Mouse (Mus musculus): ENCODE results near the gene Lad1. TPM values are rescaled to one million over a fixed set of nuclear protein-coding genes. Genes with fewer than 3 reads are reported as not detected.

Lad1 gene
- polyA plus RNA-seq (2012; rRNA removed) = 281 and 293 TPM in 2 replicates

DNA sequence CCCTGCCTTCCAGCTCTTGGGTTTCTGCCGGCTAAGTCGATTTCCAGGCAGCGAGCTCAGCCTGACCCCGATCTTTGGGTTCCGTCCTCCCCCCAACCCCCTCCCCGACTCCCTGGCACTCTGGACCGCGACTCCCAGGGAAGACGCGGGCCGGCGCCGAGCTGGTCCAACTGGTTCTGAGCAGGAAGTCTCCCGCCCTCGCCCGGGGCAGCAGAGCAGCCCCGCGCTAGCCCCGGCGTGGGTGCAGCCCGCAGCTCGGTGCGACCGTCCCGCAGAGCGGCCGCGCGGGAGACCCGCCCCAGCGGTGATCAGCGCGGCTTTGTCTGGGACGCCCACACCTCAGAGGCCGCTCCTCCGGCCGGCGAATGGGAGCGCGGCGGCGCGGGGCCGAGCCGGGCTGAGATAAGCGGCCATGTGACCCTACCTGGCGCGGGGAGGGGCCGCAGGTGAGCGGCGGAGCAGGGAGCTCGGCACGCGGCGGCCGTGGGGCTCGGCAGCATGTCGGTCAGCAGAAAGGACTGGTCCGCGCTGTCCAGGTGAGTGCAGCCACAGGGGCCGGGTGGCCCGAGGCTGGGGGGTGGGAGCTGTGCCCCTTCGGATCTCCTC is at the start of gene Lad1:
Gene Lad1 (plus strand): TSS at position 118 of the 606 bp plus-strand sequence.
- under 1% methylated on average over 62 of the region's 63 CpGs for WGBS
- no peak for DNase-seq (ENCODE audit: low read depth, low spot score)

DNA sequence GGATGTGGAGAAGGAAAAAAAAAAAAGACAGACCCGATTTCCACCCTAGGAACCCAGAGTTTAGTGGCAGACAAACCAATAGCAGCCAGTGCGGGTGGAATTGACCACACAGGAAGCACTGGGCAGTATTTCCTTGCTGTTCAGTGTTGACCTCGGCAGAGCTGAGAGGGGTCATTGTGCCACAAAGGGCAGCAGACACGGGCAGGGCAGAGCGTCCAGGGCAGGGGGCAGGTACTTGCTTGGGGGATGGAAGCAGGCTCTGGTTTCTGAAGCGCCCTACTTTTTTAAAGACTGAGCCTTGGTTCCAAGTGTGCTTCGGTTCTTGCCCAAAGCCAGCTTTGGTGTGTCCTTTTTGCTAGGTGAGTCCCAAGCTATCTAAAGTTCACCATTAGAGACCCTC is 48.2 kb upstream of the Lad1 start:
- DNase-seq (ENCODE audit: low read depth, low spot score) = no peak
- 71% methylated on average over 7 of the region's 7 CpGs for WGBS

DNA sequence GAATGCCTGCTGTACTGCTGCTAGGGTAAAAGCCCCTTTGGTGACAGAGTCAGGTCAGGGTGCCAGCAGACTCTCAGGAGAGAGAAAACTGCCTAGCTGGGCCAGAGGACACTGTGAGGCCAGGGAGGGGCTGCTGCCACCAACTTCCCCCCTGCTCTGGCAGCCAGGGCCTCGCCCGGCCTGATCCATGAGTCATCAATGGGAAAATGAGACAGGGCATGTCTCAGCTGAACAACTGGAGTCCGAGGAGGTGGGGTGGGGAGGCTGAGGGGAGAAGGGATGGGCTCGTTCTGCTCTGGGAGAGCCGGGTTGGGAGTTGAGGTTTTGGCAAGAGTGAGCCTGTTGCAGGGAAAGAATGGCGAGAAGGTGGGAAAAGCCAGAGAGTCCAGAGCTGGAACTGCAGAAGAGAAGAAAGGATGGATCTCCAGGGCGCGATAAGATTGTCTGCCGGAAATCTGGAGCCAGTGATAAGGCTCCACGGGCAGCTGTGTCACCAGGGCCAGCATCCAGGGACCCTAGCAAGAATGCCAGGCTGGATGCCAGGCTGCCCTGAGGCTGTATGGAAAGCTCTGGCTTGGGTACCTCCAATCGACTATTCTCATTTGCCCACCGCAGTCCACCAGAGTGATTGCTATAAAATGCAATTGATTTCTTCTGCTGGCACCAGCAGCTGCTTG is 47.4 kb upstream of the Lad1 start:
- DNase-seq (ENCODE audit: low read depth, low spot score) = no peak
- 29% methylated on average over 12 of the region's 12 CpGs for WGBS

DNA sequence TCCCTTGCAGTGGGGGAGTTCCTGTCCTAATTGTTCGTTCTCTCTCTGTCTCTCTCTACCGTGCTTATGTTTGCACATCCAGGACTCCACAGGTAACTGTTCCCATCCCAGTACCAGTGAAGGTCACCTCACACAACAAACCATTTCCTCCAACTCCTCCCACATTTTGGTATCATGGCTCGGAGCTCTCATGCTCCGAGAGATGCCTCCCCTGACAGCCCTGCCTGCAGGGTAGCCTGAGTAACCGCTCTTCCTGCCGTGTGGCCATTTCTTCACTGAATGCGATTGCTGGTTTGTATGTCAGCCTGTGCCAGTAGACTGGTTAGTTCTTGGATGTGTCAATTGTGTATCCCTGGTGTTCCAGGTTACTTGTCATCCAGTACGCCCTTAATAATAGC is 46.8 kb upstream of the Lad1 start:
- WGBS = 73% methylated on average over 8 of the region's 8 CpGs
- DNase-seq (ENCODE audit: low read depth, low spot score) = no peak

DNA sequence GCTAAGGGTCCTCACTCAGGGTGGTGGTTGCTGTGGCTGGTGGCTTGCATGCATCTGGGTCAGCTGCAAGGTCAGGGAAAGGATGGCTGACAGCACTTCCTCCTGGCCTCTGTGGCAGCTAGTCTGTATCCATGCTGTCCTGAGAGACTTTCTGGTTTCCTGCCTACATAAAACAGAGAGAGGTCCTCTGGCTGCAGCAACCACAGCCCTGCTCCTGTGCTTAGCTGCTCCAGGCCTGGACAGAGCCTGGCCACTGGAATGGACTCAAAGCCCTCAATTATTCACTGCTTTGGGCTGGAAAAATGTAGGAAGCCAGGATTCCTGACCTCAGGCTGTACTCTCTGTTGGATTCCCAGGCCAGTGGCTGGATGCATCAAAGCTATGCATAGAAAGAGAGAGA is 41.8 kb upstream of the Lad1 start:
- no peak for DNase-seq (ENCODE audit: low read depth, low spot score)

DNA sequence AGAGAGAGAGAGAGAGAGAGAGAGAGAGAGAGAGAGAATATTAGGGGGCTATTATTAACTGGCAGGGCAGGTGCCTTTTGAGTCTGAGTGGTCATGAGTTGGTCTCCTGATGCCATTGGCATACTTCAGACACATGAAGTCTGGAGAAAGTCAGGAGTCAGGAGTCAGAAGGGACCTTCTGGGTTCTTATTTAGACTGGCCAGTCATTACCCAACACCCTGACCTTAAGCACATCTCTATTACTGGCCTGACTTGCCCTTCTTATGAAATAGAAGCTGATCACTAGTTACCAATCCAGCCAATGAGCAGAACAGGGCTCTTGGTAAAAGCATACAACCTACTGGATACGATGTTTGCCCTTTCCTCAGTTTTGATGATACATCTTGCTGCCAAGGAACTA is 41.4 kb upstream of the Lad1 start:
- WGBS = 81% methylated on average over 1 of the region's 1 CpGs
- no peak for DNase-seq (ENCODE audit: low read depth, low spot score)

DNA sequence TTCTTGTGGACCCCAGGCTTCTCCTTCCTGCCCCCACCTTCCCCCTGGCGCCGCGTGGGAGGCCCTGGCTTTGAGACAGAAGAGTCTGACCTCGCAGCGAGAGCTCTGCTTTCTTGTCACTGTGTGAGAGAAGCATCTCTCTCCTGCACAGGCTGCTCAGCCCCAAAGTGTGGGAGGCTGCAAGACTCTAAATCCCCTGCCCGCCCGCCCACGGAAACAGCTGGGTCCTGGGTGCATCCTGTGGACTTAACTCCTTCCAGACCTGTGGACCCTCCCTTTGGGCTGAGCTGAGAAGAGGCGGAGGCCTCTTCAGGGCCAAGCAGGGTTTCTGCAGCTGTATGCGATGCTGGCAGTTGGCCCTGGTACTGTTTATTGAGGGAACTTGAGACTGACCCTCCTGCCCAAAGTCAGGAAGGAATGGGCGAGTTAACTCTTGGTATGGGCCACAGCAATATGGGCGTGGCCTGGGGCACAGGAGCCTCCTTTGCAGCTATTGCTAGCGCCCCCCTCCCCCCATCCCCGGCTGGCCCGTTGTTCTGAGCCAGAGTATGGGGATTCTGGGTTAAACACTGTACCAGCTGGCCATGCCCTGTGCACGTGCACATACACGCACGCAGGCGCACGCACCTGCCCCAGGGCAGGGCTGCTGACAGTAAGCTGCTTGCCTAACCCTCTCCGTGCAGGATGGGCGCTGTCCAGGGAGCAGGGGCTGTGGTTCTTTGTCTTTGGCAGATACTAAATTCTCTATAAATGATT is 39.4 kb upstream of the Lad1 start, which contains the start of gene Tnni1:
Gene Tnni1 (plus strand): TSS at position 655 of the 756 bp plus-strand sequence.
- DNase-seq (ENCODE audit: low read depth, low spot score) = no peak
- 20% methylated on average over 22 of the region's 22 CpGs for WGBS

DNA sequence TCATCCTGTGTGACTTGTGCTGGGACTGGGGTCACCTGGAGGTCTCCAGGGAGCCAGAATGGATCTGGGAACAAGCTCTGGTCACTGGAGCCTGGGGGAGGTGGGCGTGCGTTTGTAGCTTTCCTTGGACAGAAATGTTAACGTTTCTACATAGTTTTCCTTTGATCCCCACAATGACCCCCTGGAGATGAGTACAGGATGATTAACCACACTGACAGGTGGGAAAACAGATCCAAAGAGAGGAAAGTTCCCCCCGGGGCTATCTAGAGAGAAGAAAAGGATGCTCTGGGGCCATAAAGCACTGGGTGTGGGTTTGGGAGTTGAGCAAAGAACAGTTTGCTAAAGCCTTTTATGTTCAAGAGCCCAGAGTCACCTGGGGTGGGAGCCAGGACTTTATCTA is 37.7 kb upstream of the Lad1 start:
- no peak for DNase-seq (ENCODE audit: low read depth, low spot score)
- 62% methylated on average over 4 of the region's 4 CpGs for WGBS

DNA sequence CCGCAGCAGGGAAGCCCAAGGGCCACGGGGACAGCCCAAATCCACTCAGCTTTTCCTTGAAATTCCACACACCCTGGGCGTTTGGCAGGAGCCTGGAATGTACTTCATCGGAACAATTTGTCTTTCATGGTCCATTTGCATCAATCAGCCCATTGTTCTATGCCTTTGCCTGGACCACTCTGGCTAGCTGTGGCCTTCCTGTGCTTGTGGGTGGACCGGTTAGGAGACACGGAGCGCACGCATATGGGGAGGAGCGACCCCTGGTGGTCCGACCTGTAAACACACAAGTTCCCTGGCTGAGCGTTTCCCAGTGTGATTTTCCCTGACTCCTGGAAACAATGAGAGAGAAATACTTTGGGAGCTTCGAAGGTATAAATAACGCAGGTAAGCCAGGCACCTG is 37.2 kb upstream of the Lad1 start:
- WGBS = 14% methylated on average over 13 of the region's 13 CpGs
- no peak for DNase-seq (ENCODE audit: low read depth, low spot score)

DNA sequence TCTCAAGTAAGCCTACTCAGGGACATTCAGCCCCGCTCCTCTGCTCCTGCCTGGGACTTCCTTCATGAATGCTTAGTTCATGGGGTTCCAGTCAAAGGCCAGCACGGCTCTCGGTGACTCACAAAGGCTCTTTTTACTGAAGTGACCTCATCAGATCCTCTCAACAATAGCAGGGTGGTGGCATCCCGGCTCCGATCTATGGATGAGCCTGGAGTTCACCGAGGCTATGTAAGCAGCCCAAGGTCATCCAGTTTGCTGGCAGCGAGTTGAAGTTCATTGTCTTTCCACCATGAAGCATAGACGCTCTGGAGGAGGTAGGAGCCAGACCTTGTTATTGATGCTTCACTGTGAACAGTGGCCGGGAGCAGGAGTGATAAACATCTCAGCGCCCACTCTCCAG is 35.6 kb upstream of the Lad1 start:
- no peak for DNase-seq (ENCODE audit: low read depth, low spot score)
- WGBS = 67% methylated on average over 10 of the region's 10 CpGs

DNA sequence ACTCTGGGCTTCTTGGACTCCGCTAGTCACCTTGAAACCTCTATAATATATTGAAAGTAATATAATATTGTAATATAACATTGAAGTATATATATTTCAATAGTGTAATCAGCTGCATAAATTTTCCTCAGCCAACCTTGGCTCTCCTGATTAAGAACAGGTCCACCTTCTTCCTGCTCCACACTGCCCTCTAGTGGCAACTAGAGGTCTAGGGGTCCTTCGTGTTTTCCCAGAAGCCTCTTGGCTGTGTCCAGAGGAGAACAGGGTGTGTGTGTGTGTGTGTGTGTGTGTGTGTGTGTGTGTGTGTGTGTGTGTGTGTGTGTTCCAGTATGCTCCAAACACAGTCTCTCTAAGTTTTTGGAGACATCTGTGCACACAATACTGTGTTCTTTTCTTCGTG is 30.6 kb upstream of the Lad1 start:
- no peak for DNase-seq (ENCODE audit: low read depth, low spot score)
- 37% methylated on average over 3 of the region's 3 CpGs for WGBS

DNA sequence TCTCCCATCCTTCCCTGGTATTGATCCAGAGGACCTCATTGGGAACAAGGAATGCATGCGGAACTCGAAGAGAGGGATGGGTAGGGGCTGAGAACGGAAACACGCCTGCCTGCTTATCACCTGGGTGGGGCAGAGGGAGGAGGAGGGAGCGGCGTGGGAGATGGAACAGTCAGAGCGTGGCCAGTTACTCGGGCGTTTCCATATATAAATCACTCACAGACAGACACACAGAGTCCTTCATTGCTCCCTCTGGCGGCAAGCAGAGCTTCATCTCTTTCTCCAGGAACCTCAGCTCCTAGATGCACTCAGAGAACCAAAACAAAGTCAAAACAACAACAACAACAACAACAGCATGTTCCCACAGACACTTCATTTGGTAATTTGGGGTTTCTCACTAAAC is 29.7 kb upstream of the Lad1 start:
- DNase-seq (ENCODE audit: low read depth, low spot score) = peak; percentile 76
- WGBS = 7% methylated on average over 10 of the region's 10 CpGs

DNA sequence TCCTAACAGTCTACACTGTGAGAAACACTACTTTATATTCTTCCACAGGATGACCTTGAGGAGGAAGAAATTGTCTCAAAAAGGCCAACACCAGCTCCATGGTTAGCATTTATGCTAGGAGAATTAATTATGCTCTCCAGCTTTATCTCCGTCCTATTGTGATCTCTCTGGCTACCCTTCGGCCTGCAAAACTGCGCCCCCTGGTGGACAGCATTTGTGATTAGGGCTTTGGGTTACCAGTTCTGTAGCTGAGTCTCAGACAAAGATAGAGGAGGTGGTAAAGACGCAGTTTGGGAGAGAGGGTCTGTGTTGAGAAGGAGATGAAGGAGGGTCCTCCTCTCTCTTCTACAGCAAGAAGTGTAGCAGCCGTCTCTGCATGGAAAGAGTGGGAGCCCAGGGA is 28.6 kb upstream of the Lad1 start:
- WGBS = 18% methylated on average over 5 of the region's 5 CpGs
- no peak for DNase-seq (ENCODE audit: low read depth, low spot score)

DNA sequence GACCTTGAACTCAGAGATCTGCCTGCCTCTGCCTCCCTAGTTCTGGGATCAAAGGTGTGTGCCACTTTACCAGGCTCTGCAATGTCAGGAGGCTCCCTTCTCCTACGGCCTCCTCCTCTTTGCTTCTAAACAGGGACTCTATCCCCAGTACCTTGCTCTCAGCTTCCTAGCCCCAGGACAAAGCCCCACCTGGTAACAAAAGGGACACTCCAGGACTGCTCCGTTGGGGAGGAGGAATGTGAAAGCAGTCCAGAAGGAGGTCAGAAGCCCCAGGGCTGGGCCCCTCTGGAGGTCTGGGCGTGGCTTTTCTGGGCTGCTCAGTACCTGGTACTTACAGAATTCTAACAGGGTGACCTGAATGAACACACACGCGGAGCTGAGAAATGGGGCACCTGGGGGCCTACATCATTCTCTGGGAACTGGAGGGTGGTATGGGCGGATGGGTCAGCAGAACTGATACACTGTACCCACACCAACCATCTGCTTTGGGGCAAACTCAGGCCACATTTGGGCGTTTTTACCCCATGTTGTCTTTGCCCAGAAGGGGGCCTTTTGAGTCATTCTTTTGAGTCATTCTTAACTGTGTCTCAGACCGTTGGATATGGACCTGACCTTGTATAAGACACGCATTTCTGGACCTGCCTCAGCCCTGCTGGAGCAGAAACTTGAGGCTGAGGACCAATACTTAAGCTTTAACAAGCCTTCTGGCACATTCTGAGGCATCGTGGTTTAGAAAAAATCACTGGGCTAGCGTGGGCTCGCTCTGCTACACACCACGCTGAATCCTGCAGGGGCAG is 26.1 kb upstream of the Lad1 start:
- 63% methylated on average over 13 of the region's 13 CpGs for WGBS
- DNase-seq (ENCODE audit: low read depth, low spot score) = no peak

DNA sequence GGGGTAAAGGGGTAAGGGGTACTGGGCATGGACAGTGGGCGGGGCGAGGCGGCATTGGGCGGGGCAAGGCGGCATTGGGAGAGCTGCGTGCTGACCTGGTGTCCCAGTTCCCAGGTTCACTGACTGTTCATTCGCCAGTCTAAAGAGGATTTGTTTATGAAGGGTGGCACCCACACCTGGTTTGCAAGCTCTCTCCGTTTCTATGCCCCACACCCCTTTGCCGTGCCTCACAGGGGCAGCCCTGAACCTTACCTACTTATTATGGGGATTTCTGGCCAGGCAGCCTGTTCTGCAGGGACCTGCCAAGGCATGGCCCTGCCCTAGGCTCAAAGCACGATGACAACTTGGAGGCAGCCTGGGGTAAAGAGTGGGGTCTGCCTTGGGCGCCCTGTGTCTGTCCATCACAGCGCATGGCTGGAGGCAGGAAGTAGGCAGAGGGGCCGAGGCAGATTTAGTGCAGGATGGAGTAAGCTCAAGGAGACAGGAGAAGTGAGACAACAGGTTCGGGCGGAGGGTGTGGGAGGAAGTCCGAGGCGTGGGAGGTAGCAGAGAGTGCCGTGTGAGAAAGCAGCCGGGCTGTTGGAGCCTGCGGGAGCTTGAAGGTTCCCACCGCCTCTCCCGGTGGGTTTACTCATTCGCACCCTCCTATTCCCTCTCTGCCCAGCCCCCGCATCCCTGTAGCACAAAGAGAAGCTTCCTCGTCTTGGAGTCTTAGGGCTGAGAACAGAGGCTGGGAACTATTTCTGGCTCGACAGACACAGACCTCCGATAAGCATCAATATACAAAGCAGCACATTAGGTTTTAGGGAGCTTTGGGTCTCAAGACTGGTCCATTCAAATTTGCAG is 24.8 kb upstream of the Lad1 start:
- DNase-seq (ENCODE audit: low read depth, low spot score) = no peak
- WGBS = 11% methylated on average over 27 of the region's 27 CpGs

DNA sequence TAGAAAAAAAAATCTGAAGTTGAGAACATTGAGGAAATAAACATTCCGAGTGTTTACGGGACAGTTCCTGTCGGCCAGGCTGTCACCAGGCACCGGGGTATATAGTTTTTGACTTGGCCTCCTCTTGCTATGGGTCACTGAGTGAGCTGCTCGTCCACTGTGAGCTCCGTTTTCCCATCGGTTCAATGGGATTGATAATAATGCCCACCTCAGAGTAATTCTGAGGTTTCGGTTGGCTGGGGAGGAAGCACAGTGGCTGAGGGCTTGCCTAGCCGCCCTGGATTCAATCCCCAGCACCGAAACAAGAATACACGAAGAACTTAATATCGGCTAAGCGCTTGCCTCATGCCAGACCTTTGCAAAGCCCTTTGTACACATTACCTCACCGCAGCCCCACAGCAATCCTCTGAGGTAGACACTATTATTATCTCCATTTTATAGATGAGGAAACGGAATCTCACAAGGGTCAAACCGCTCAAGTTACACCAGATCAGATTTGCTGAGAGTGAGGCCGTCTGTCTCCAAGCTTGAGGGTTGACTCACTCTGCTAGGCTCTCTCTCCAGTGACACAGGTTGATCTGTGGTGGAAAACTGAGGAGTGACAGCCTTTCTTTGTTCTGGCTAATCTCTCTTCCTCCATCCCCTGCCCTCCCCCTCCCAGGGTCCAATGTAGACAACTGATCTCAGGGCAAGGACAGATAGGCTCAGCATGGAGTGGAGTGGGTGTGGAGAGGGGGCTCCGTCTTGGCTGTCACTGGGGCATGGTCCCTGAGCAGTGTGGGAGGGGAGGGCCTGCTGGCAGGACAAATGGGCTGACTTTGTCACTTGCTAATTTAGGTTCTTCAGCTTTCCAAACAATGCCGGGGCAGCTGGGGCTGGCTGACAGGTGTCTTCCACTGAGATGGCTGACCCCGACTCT is 23.9 kb upstream of the Lad1 start:
- no peak for DNase-seq (ENCODE audit: low read depth, low spot score)
- 14% methylated on average over 20 of the region's 20 CpGs for WGBS

DNA sequence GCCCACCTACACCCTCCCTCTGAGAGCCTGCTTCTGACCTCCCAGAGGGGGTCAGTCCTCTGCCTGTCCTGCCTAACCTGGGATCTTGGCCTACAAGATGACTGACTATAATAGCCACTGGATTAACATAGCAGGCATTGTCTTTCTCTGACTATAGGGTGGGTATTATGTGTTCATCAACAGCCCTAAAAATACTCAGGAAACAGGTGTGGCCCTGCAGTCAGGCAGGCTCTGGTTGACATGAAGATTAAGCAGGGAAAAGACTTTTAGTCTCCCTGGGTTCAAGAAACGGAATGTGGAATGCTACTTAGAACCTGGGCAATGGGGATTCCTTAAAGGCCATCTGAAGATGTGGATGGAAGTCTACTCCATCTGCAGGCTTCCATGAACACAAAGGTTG is 19.9 kb upstream of the Lad1 start:
- no peak for DNase-seq (ENCODE audit: low read depth, low spot score)
- WGBS = 63% methylated on average over 1 of the region's 1 CpGs

DNA sequence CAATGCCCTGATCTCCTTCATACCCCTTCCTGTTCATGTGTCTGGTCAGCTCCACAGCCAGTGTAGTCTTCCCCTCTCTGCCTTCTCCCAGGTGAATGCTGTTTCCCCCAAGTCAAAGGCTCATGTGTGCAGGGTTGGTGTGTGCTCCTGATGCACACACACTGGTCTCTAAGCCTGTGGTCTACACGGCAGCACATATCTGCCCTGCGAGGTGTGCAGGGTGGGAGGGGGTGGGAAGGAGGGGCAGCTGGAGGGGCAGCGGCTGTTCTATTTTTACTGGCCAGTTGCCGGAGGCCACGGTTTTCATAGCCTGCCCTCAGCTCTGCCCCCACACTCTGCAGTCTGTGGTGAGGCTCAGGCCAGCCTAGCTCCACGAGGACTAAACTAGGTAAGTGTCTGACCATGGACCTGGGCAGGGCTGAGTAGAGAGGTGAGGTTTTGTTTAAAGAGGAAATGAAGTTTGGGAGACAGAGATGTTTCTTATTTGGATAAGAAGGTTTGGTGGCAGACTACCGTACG is 19.2 kb upstream of the Lad1 start:
- no peak for DNase-seq (ENCODE audit: low read depth, low spot score)
- WGBS = 47% methylated on average over 8 of the region's 8 CpGs
